Mouse (Mus musculus) CD4-positive, CD25-positive, alpha-beta regulatory T cell, adult 4 months (primary cell): Measurements from ENCODE around the gene Mgea5. TPM values are rescaled to one million over a fixed set of nuclear protein-coding genes. Genes with fewer than 3 reads are reported as not detected.

Experiments used
- ATAC-seq: one replicate; pipeline ENCODE4 v1.8.0; 2017
- polyA plus RNA-seq, 2 experiments: library from polyadenylated mRNA; unstranded; fragments of 100-300 nt; shearing (Covaris generic); gene quantifications; one replicate each; pipeline ENCODE4 v1.2.1; 2017

The Mgea5 gene
- polyA plus RNA-seq, 2 experiments from 2014 or later = 191 to 247 TPM

DNA sequence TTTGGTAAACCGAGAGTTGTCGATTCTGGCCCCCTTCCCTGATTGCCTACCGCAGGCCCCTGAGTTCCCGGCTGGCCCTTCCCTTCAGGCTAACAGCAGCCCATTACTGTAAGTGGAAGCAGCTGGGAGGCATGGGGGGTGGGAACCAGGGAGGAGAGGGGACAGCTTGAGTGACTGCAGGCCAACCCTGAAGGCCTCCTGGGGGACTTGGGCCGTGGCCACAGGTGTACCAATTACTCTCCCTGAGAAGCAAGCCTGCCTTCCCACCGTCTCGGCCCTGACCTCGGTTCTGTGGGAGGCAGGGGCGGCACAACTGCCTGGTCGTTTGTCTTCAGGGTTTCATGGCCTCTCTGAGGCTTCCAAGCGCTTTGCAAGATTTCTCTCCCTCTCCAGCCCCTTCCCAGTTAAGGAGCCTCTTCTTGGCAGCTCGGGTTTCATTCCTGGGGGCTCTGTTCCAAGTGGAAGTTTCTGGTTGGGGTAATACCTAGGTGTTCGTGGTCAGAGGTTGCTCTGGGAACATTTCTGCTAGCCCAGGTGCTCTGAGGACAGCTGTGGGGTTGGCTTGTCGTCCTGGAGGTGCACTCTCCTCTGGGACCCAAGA lies 57.9 kb downstream of the Mgea5 start:
- ATAC-seq = no peak

DNA sequence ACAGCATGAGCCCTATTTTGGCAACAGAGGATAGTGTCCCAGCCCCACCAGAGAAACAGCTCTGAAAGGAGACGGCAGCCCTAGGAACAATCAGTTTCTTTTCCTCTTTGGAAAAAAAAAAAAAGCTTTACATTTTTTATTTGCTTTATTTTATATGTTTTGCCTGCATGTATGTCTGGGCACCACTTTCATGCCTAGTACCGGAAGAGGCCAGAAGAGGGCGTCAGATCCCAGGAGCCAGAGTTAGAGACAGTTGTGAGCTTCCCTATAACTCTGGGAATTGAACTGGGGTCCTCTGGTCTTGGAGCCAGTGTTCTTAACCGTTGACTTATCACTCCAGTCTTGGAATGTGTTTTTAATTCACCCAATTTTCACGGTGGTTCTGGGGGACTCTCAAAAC lies 61.4 kb downstream of the Mgea5 start:
- ATAC-seq = no peak

- no peak for ATAC-seq
Measured at GRCm38 (mm10) chr19:45718286-45718685, 65.4 kb downstream of the Mgea5 start.

GRCm38 (mm10) chr19:45717493-45718220 lies 66.0 kb downstream of the Mgea5 start:
- ATAC-seq = no peak

DNA sequence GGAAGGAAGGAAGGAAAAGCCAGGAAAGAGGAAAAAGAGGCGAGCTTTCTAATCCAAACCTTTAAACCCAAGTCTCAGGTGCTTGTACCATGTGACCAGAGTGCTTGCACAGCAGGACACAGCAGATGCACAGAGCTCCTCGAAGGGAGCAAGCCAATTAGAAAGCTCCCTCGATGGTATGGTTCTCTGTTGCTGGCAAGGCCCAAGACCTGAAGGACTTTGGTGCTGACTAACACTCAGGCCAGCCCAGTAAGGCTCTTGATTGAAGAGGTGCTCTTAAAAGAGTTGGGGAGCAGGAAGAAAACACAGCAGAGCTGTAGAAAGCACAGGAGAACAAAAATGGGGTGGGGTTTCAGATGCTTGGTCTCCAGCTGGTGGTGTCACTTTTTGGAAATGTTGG lies 74.9 kb downstream of the Mgea5 start:
- ATAC-seq = no peak

Other genes starting within 250 kb of the Mgea5 start
- 10 to 100 TPM; 21.7 to 37.7 TPM for gene Poll, start 223.3 kb downstream of the Mgea5 start, polyA plus RNA-seq
- gene Gm17018, start 223.2 kb downstream of the Mgea5 start, polyA plus RNA-seq = 10 to 100 TPM; 56.4 to 76.1 TPM
- 10 to 100 TPM; 11.4 to 15.5 TPM for gene Fbxw4, start 123.5 kb downstream of the Mgea5 start, polyA plus RNA-seq
- not detected for gene Fgf8, start 40.9 kb downstream of the Mgea5 start, polyA plus RNA-seq
- 10 to 100 TPM; 11.9 to 37.1 TPM for gene Npm3, start 34.2 kb downstream of the Mgea5 start, polyA plus RNA-seq
- 10 to 100 TPM; 17.3 to 17.4 TPM for gene Kcnip2, start 32.2 kb upstream of the Mgea5 start, polyA plus RNA-seq
- 10 to 100 TPM in 1 of 2 experiments, 1 to 10 TPM in 1; 9.1 to 12.8 TPM for gene Armh3, start 214.7 kb upstream of the Mgea5 start, polyA plus RNA-seq
- 1 to 10 TPM; 2.6 to 4.7 TPM for gene Hps6, start 219.7 kb upstream of the Mgea5 start, polyA plus RNA-seq